9 mouse cellular contexts compared by ENCODE assay signal in the genomic region with DNA sequence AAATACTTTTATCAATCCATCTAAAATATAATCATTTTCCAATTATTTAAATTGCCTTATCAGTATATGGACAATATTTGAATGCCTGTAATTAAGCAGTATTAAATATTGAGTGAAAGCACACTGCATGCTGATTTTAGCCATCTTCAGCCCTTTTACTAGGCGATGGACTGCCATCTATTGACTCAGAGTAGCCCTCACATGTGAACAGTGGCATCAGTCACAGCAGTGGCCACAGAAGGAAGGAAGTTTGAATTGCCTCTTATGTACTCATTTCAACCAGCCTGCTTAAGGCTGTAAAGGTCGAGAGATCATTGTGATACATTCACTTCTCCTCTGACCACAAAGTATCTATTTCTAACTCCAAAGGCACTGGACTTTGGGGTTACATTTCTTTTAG.
DNase-seq lines count a peak whose midpoint lies in the region; ATAC-seq and TF ChIP-seq lines count a peak whose summit lies in the region.
"Had no signal": no experiment of that assay in that cellular context is flagged by ENCODE, and none has a peak within 500 bp of the region (broad histone marks: within the 10 kb centered on the region; RNA-seq: fewer than 3 reads in every experiment).

No protein-coding gene starts in this region.

- ATAC-seq in embryonic facial prominence, embryonic 11.5 days (replicated peaks; ENCODE audit: insufficient number of reproducible peaks, low FRiP score, low TSS enrichment, low read depth) = no peak
- ATAC-seq in Patski = no peak
- ATAC-seq in megakaryocyte progenitor cell, adult 5-6 weeks (replicated peaks; ENCODE audit: poor library complexity) = peak; percentile 76

- 49% methylated on average over 2 of the region's 2 CpGs for WGBS in embryonic facial prominence, embryonic 11.5 days
- WGBS in embryonic facial prominence, embryonic 10.5 days = 46% methylated on average over 2 of the region's 2 CpGs

- H3K4me3 ChIP-seq in embryonic facial prominence, embryonic 11.5 days (ENCODE audit: low read depth, low read length) = no peak overlapping the region
- H3K4me3 ChIP-seq in embryonic facial prominence, embryonic 10.5 days = no peak overlapping the region
- no peak overlapping the region for H3K4me3 ChIP-seq in left cerebral cortex, adult 2 months
- H3K4me3 ChIP-seq: limb, embryonic 15.5 days had no signal

- in situ Hi-C loops in Patski (cut with MboI; ENCODE audit: low pct_unique_long_range_greater_than_20kb) = loop anchor here (25.0 kb wide), 1 partner anchor 348 kb away; no protein-coding TSS in a partner anchor

- H3K9me3 ChIP-seq in embryonic facial prominence, embryonic 11.5 days (replicated peaks; ENCODE audit: control insufficient read depth, low read length) = no peaks in the 10 kb centered on the region
- no peaks in the 10 kb centered on the region for H3K9me3 ChIP-seq in embryonic facial prominence, embryonic 10.5 days
- H3K9me3 ChIP-seq: limb, embryonic 15.5 days had no signal

- TF ChIP-seq CTCF in left cerebral cortex, adult 2 months (IDR thresholded peaks at IDR 0.05) = peak; percentile 42
- TF ChIP-seq CTCF in Patski (IDR thresholded peaks at IDR 0.05) = peak; percentile 45

- no peaks in the 10 kb centered on the region for H3K36me3 ChIP-seq in embryonic facial prominence, embryonic 11.5 days (replicated peaks; ENCODE audit: control insufficient read depth, insufficient read depth, low read depth, low read length)
- H3K36me3 ChIP-seq in embryonic facial prominence, embryonic 10.5 days (replicated peaks) = no peaks in the 10 kb centered on the region
- H3K36me3 ChIP-seq: limb, embryonic 15.5 days had no signal

- POLR2A ChIA-PET in Patski (lab: Charles Lee) = no interaction called here

- H3K4me2 ChIP-seq in embryonic facial prominence, embryonic 11.5 days (ENCODE audit: low read depth, low read length) = no peak overlapping the region
- H3K4me2 ChIP-seq: limb, embryonic 15.5 days had no signal

- DNase-seq in embryonic facial prominence, embryonic 11.5 days (ENCODE audit: low spot score) = peak; percentile 21
- DNase-seq in embryonic facial prominence, embryonic 10.5 days (ENCODE audit: low spot score) = no peak
- no peak for DNase-seq in left cerebral cortex, adult 2 months (ENCODE audit: extremely low spot score in 1 of 2, low spot score in 2 of 2)
- no peak for DNase-seq in left cerebral cortex, postnatal 14 days (ENCODE audit: low spot score in 2 of 2)
- no peak for DNase-seq in Patski (ENCODE audit: low read depth, low spot score)
- DNase-seq in neural tube, embryonic 10.5 days (ENCODE audit: extremely low spot score, low spot score) = no peak
- DNase-seq in c-Kit-positive CD71-positive TER-119-positive erythroid progenitor cells, embryonic 14.5 days (ENCODE audit: low spot score) = no peak

- peaks cover 2% of the 10 kb centered on the region; the same call in 1 of the 2 replicates for H3K4me1 ChIP-seq in embryonic facial prominence, embryonic 11.5 days (ENCODE audit: control insufficient read depth, insufficient read depth, low read length)
- H3K4me1 ChIP-seq in embryonic facial prominence, embryonic 10.5 days = peaks cover 13% of the 10 kb centered on the region

- CTCF ChIA-PET in Patski (lab: Charles Lee) = no interaction called here

- H3K27me3 ChIP-seq in embryonic facial prominence, embryonic 11.5 days (ENCODE audit: control insufficient read depth, insufficient read depth, low read length) = no peaks in the 10 kb centered on the region
- H3K27me3 ChIP-seq in embryonic facial prominence, embryonic 10.5 days (replicated peaks; ENCODE audit: low read depth, poor library complexity, severe bottlenecking) = no peaks in the 10 kb centered on the region
- no peaks in the 10 kb centered on the region for H3K27me3 ChIP-seq in Patski
- H3K27me3 ChIP-seq: limb, embryonic 15.5 days had no signal

- H3K9ac ChIP-seq in embryonic facial prominence, embryonic 11.5 days (replicated peaks; ENCODE audit: low read length) = no peak overlapping the region
- H3K9ac ChIP-seq: limb, embryonic 15.5 days had no signal

- intact Hi-C loops in left cerebral cortex, adult 2 months (cut with DNase I) = loop anchor here (5.0 kb wide), 1 partner anchor 333 kb away; no protein-coding TSS in a partner anchor
- intact Hi-C loops in left cerebral cortex, postnatal 14 days (cut with DNase I) = loop anchor here (10.0 kb wide), 1 partner anchor 345 kb away; no protein-coding TSS in a partner anchor

- no peak overlapping the region for H3K27ac ChIP-seq in embryonic facial prominence, embryonic 11.5 days (replicated peaks; ENCODE audit: low read depth, low read length)
- no peak overlapping the region for H3K27ac ChIP-seq in embryonic facial prominence, embryonic 10.5 days (replicated peaks)
- H3K27ac ChIP-seq in left cerebral cortex, adult 2 months = no peak overlapping the region
- H3K27ac ChIP-seq: limb, embryonic 15.5 days had no signal
